Mouse (Mus musculus) kidney, adult 8-10 months (tissue): ENCODE results near the gene Agbl2.

Source experiments
- DNase-seq, 2 experiments: peaks; one replicate each; pipeline ENCODE4 v3.0.0; 2022

The Agbl2 gene

GRCm38 (mm10) chr2:90875239-90875638, 92.7 kb downstream of the Agbl2 start:
- no peak for DNase-seq

GRCm38 (mm10) chr2:90877584-90878259, 95.2 kb downstream of the Agbl2 start:
- no peak for DNase-seq

DNA sequence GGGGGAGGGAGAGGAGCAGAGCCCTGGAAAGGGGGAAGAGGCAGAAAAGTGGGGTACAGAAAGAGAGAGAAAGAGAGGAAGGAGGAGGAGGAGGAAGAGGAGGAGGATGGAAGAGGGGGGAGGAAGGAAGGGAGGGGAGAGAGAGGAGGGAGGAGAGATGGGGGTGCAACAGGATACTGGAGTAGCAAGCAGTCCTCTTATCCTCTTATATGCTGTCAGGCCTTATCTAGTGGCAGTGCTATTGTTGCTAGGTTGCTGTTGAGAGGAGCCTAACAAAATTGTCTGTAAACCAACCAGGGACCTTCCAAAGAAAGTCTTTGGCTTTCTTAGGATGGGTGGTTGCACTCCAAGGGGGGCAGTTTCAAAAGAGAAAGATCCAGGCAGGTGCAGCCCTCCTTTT, 96.9 kb downstream of the Agbl2 start:
- no peak for DNase-seq

DNA sequence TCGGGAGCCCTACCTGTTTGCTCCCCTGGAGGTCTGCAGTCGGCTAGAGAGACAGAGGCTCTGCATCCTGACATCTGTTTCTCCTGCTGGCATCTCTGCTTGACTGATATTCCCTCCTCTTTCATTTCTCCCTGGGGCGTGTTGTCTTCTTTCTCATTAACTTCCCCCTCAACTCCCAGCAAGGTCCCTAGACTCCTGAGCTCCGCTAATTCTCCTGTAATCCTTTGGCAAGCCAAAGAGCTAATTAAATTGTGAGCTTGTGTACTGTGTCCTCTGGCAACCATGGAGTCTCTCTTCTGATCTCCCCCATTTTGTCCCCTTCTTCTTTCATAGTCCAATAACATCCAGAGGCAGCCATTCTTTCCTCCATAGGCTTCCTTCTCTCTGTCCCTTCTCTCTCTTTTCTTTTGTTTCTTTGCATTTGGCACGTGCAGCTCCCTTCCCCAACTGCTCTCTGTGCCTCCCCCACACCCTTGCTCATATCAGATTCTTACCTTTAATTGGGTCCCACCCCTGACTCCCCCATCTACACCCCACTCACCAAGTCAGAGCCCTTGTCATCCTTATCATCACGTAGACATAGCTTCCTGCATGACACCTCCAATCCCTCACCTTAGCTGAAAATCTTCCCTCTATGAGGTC, 97.7 kb downstream of the Agbl2 start:
- DNase-seq, result no peak

DNA sequence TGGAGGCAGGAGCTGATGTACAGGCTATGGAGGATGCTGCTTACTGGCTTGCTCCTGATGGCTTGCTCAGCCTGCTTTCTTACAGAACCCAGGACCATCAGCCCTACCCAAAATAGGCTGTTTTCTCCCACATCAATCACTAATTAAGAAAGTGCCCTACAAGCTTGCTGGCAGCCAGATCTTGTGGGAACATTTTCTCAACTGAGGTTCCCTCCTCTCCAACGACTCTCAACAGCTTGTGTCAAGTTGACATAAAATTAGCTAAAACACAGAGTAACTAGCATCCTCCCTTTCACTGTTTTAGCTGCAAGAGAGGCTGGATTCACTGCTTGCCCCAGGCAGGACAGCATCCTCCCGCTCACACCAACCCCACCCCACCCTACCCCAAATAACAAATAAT, 99.3 kb downstream of the Agbl2 start:
- DNase-seq, result no peak
